Mouse (Mus musculus) midbrain, embryonic 16.5 days (tissue): ENCODE results near the gene Fam234a. TPM values are rescaled to one million over a fixed set of nuclear protein-coding genes. Genes with fewer than 3 reads are reported as not detected.

Experiments
- ATAC-seq: fragments of 200-750 bp; cut with Nextera tagmentation; 2 replicates; pipeline ENCODE4 v1.8.0; 2017; ENCODE audit warnings: moderate TSS enrichment
- H3K27ac ChIP-seq: fragments of 300-500 bp; sonication (generic); 2 replicates; pipeline ENCODE4 v1.5.1; 2014; ENCODE audit warnings: mild to moderate bottlenecking, low read length, mixed read lengths
- H3K27me3 ChIP-seq: fragments of 300-500 bp; sonication (generic); 2 replicates; pipeline ENCODE4 v1.6.1; 2014; ENCODE audit warnings: low read depth, low read length, mixed read lengths; ENCODE audit not compliant: control insufficient read depth, insufficient read depth
- H3K36me3 ChIP-seq: fragments of 300-500 bp; sonication (generic); 2 replicates; pipeline ENCODE4 v1.6.1; 2014; ENCODE audit warnings: mild to moderate bottlenecking, low read length, moderate library complexity, mixed read lengths; ENCODE audit not compliant: control insufficient read depth, insufficient read depth
- H3K4me1 ChIP-seq: fragments of 300-500 bp; sonication (generic); 2 replicates; pipeline ENCODE4 v1.6.1; 2014; ENCODE audit warnings: mild to moderate bottlenecking, low read length, mixed read lengths; ENCODE audit not compliant: control insufficient read depth, insufficient read depth
- H3K4me2 ChIP-seq: fragments of 300-500 bp; sonication (generic); 2 replicates; pipeline ENCODE4 v1.6.1; 2014; ENCODE audit warnings: mild to moderate bottlenecking, low read length, mixed read lengths
- H3K4me3 ChIP-seq: fragments of 300-500 bp; sonication (generic); 2 replicates; pipeline ENCODE4 v1.5.1; 2014; ENCODE audit warnings: low read depth, mild to moderate bottlenecking, low read length, moderate library complexity, mixed read lengths
- H3K9ac ChIP-seq: fragments of 300-500 bp; sonication (generic); 2 replicates; pipeline ENCODE4 v1.6.1; 2014; ENCODE audit warnings: low read depth, low read length, mixed read lengths
- H3K9me3 ChIP-seq: fragments of 300-500 bp; sonication (generic); replicated peaks from 2 replicates; pipeline ENCODE4 v1.6.1; 2014; ENCODE audit warnings: mild to moderate bottlenecking, low read length, mixed read lengths; ENCODE audit not compliant: control insufficient read depth, poor library complexity, severe bottlenecking
- WGBS: fragments of 180-500 bp; shearing (Covaris S2); extraction: QIAGEN DNeasy Blood & Tissue Kit; methylation state at CpG from one replicate; pipeline ENCODE4 v1.1.7; 2014; 5-methylcytosine and 5-hydroxymethylcytosine counted together
- polyA plus RNA-seq: library from polyadenylated mRNA; unstranded; fragments of >200 nt; fragmentation: Nextera tagmentation; extraction: Ambion mirVana; gene quantifications from 2 replicates; pipeline ENCODE4 v1.2.1, GENCODE M21; 2015

Gene Fam234a
- polyA plus RNA-seq, 1 experiment from 2014 or later, result 32.6 TPM

DNA sequence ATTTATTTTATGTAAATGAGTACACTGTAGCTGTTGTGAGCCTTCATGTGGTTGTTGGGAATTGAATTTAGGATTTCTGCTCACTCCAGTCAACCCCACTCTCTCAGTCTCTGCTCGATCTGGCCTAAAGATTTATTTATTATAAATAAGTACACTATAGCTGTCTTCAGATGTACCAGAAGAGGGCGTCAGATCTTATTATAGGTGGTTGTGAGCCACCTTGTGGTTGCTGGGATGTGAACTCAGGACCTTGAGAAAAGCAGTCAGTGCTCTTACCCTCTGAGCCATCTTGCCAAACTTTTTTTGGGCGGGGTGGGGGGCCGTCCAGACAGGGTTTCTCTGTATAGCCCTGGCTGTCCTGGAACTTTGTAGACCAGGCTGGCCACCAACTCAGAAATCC lies 17.8 kb upstream of the Fam234a start:
- Histone ChIP-seq H3K9me3 (no peaks in the 10 kb centered on the region), H3K4me3 (no peak overlapping the region), H3K27me3 (no peaks in the 10 kb centered on the region), H3K27ac (no peak overlapping the region), H3K4me1 (no peaks in the 10 kb centered on the region), H3K9ac (no peak overlapping the region), H3K36me3 (peaks cover 23% of the 10 kb centered on the region), H3K4me2 (no peak overlapping the region)
- no peak for ATAC-seq
- 89% methylated on average over 4 of the region's 4 CpGs for WGBS

DNA sequence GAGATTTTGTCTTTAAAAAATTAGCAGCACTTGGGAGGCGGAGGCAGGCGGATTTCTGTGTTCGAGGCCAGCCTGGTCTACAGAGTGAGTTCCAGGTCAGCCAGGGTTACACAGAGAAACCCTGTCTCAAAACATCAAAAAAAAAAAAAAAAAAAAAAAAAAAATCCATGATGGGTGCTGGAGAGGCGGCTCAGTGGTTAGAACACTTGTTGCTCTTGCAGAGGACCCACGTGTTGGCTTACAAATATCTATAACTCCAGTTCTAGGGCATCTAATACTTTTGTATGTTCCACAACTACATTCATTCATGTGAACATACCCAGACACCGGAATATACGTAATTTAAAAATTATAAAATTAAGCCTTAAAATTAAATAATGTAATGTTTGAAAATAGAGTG lies 11.3 kb upstream of the Fam234a start:
- H3K27ac ChIP-seq, result no peak overlapping the region
- WGBS, result 98% methylated on average over 7 of the region's 7 CpGs
- H3K9me3 ChIP-seq, result no peaks in the 10 kb centered on the region
- H3K27me3 ChIP-seq, result no peaks in the 10 kb centered on the region
- H3K4me3 ChIP-seq, result no peak overlapping the region
- no peak for ATAC-seq
- no peak overlapping the region for H3K4me2 ChIP-seq
- peaks cover 16% of the 10 kb centered on the region for H3K4me1 ChIP-seq
- peaks cover 7% of the 10 kb centered on the region; the same call in 1 of the 2 replicates for H3K36me3 ChIP-seq
- H3K9ac ChIP-seq, result no peak overlapping the region

DNA sequence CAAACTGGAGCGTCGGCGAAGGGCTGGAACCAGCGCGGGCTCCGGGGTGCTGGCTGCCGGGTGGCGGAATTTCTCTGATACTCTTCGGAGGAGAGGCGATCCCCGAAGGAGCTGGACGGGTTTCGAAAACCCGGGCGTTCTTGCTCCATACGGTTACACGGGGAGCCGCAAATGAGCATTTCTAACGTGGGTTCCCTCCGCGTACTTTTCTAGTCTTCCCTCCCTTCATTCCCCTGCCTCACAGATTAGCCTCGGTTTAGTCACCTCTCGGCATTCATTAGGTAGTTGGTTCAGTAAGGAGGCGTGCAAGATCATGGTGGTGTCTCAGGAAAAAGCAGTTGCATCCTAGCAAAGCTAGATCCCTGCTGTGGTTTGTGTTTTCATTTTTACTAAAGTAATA lies 9.4 kb upstream of the Fam234a start:
- ATAC-seq, result no peak
- H3K4me3 ChIP-seq, result peak overlapping the region; percentile 97
- H3K36me3 ChIP-seq, result 0 out of 2 replicates have a peak, but pooled peaks cover 2% of the 10 kb centered on the region
- peak overlapping the region; percentile 94 for H3K9ac ChIP-seq
- H3K27ac ChIP-seq, result peak overlapping the region; percentile 98
- under 1% methylated on average over 24 of the region's 24 CpGs for WGBS
- H3K27me3 ChIP-seq, result no peaks in the 10 kb centered on the region; the same call in 1 of the 2 replicates
- H3K4me1 ChIP-seq, result peaks cover 16% of the 10 kb centered on the region
- H3K9me3 ChIP-seq, result no peaks in the 10 kb centered on the region
- H3K4me2 ChIP-seq, result peak overlapping the region; percentile 91

DNA sequence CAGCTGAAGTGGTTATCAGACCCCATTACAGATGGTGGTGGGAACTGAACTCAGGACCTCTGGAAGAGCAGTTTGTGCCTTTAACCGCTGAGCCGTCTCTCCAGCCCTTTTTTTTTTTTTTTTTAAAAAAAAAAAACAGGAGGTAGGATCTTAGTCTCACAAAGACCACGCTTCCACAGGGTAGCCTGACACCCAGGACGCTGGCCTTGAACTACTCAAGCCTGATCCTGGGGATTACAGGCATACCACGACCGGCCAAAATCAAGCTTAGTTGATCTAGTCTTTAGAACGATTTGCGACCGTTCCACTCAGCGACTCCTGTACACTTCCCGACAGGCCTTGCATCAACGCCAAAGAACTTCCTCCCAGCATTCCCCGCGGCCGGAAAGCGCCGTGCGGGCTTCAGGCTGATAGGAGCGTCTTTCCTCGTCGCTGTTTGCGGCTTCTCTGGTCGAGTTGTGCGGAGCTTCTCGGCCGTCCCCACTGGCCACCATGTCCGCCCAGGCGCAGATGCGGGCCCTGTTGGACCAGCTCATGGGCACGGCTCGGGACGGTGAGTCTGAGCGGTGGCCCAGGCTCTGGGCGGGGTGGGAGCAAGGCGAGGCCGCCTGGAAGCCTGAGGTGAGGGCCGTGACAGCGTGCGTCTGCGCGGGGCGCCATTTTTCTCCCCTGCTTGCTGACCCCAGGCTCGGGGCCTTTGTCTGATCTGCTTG lies 8.7 kb upstream of the Fam234a start, which contains the start of gene Luc7l:
Gene Luc7l, plus strand, starts transcription at position 358 of the 713 bp plus-strand sequence.
- peak; percentile 97 for ATAC-seq
- Histone ChIP-seq H3K27me3 (no peaks in the 10 kb centered on the region; the same call in 1 of the 2 replicates), H3K36me3 (no peaks in the 10 kb centered on the region), H3K4me1 (peaks cover 16% of the 10 kb centered on the region), H3K9me3 (no peaks in the 10 kb centered on the region), H3K4me2 (peak within 1 kb of the TSS; percentile 91), H3K27ac (peak within 1 kb of the TSS; percentile 98), H3K4me3 (peak within 1 kb of the TSS; percentile 97), H3K9ac (peak within 1 kb of the TSS; percentile 94)
- WGBS, result under 1% methylated on average over 43 of the region's 43 CpGs

GRCm38 (mm10) chr17:26251886-26252538 lies 8.0 kb upstream of the Fam234a start:
- H3K4me3 ChIP-seq, result peak overlapping the region; percentile 97
- H3K27me3 ChIP-seq, result no peaks in the 10 kb centered on the region; the same call in 1 of the 2 replicates
- H3K36me3 ChIP-seq, result no peaks in the 10 kb centered on the region
- peak overlapping the region; percentile 98 for H3K27ac ChIP-seq
- H3K9ac ChIP-seq, result no peak overlapping the region
- peak overlapping the region; percentile 91 for H3K4me2 ChIP-seq
- no peaks in the 10 kb centered on the region for H3K9me3 ChIP-seq
- ATAC-seq, result no peak
- peaks cover 16% of the 10 kb centered on the region for H3K4me1 ChIP-seq
- WGBS, result 55% methylated on average over 4 of the region's 4 CpGs

DNA sequence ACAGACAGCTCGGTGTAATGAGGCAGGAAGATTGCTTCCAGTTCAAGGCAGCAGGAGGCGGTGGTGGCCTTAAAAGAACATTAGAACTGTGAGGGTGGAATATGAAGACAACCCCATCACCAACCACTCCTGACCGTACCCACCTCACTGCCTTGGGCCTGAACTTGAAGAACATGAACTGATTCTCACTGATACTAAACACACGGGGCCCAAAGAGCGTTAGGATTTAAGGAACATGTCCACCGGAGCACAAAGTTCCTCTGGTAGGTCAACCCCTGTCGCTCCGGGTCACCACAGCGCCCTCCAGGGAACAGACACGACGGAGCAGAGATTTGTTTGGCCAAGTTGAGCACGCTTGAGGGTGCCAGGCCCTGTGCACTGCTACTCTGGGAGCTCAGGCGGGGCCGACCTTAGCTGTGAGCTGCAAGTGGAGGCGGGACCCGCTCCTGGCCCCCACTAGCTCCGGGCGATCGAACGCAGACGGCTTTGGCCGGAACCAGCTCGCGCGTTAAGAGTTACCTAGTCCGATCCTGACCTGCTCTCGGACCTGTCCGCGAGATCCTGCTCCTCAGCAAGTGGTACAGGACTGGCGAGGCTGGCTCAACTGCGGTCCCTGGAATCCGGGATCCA lies 456 bp downstream of the Fam234a start:
- H3K27me3 ChIP-seq, result no peaks in the 10 kb centered on the region
- H3K4me3 ChIP-seq, result peak overlapping the region; percentile 81
- H3K9ac ChIP-seq, result peak overlapping the region; percentile 84
- peak; percentile 86 for ATAC-seq
- H3K4me1 ChIP-seq, result peaks cover 15% of the 10 kb centered on the region
- H3K36me3 ChIP-seq, result no peaks in the 10 kb centered on the region
- 0% methylated on average over 32 of the region's 32 CpGs for WGBS
- H3K9me3 ChIP-seq, result no peaks in the 10 kb centered on the region
- H3K27ac ChIP-seq, result peak overlapping the region; percentile 87
- H3K4me2 ChIP-seq, result peak overlapping the region; percentile 87

- Histone ChIP-seq H3K4me1 (peaks cover 15% of the 10 kb centered on the region), H3K9me3 (no peaks in the 10 kb centered on the region), H3K27ac (no peak overlapping the region), H3K4me2 (no peak overlapping the region), H3K27me3 (no peaks in the 10 kb centered on the region), H3K36me3 (no peaks in the 10 kb centered on the region), H3K4me3 (no peak overlapping the region), H3K9ac (no peak overlapping the region)
- 84% methylated on average over 6 of the region's 6 CpGs for WGBS
- no peak for ATAC-seq
These were observed 3.1 kb downstream of the Fam234a start for GRCm38 (mm10) chr17:26240990-26241389.

DNA sequence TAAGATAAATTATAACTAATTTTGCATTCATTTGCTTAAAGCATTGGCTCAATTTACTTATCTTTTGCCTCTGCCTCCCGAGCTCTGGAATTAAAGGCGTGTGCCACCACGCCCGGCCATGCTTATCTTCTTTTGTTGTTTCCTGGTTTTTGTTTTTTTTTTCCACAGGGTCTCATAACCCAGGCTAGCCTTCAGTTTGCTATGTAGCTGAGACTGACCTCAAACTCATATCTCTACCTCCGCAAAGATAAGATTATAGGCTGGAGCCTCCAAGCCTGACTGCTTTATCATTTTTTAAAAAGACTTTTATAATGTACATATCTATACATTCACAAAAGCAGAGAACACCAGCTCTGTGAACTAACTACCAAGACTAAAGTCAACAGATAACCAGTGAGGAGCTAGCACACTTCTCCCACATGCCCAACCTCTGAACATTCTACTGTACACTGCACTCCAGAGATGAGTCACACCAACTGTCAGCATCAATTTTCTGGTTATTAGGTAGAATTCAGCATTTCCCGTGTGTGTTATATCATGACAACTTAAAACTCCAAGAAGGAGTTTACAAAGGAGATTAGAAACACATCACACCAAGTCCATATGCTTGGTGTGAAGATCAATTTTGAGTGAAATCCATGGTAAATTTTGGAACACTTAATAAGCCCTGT lies 3.8 kb downstream of the Fam234a start:
- Histone ChIP-seq H3K9ac (no peak overlapping the region), H3K9me3 (no peaks in the 10 kb centered on the region), H3K36me3 (no peaks in the 10 kb centered on the region), H3K27me3 (no peaks in the 10 kb centered on the region), H3K4me2 (no peak overlapping the region), H3K4me1 (peaks cover 15% of the 10 kb centered on the region), H3K27ac (no peak overlapping the region), H3K4me3 (no peak overlapping the region)
- 77% methylated on average over 6 of the region's 6 CpGs for WGBS
- ATAC-seq, result no peak
